Mouse (Mus musculus) liver, embryonic 12.5 days (tissue): ENCODE measurements around the gene Agbl4. TPM values are rescaled to one million over a fixed set of nuclear protein-coding genes. Genes with fewer than 3 reads are reported as not detected.

Experiments used
- ATAC-seq: fragments of 200-750 bp; cut with Nextera tagmentation; 2 replicates; pipeline ENCODE4 v1.8.0; 2017; ENCODE audit warnings: moderate number of reproducible peaks, mild to moderate bottlenecking, moderate library complexity
- H3K27ac ChIP-seq: fragments of 300-500 bp; sonication (generic); 2 replicates; pipeline ENCODE4 v1.5.1; 2016; ENCODE audit warnings: mild to moderate bottlenecking
- H3K27me3 ChIP-seq: fragments of 300-500 bp; sonication (generic); replicated peaks from 2 replicates; pipeline ENCODE4 v1.6.1; 2016; ENCODE audit warnings: mild to moderate bottlenecking, moderate library complexity
- H3K36me3 ChIP-seq: fragments of 300-500 bp; sonication (generic); 2 replicates; pipeline ENCODE4 v1.6.1; 2016; ENCODE audit warnings: mild to moderate bottlenecking, moderate library complexity
- H3K4me1 ChIP-seq: fragments of 300-500 bp; sonication (generic); 2 replicates; pipeline ENCODE4 v1.6.1; 2016
- H3K4me2 ChIP-seq: fragments of 300-500 bp; sonication (generic); 2 replicates; pipeline ENCODE4 v1.6.1; 2016; ENCODE audit warnings: mild to moderate bottlenecking, moderate library complexity
- H3K4me3 ChIP-seq: fragments of 300-500 bp; sonication (generic); 2 replicates; pipeline ENCODE4 v1.5.1; 2016; ENCODE audit warnings: mild to moderate bottlenecking, moderate library complexity
- H3K9ac ChIP-seq: fragments of 300-500 bp; sonication (generic); 2 replicates; pipeline ENCODE4 v1.6.1; 2016; ENCODE audit warnings: mild to moderate bottlenecking, moderate library complexity
- H3K9me3 ChIP-seq: fragments of 300-500 bp; sonication (generic); replicated peaks from 2 replicates; pipeline ENCODE4 v1.6.1; 2016; ENCODE audit warnings: mild to moderate bottlenecking, moderate library complexity
- WGBS: fragments of 180-500 bp; shearing (Covaris S2); methylation state at CpG from one replicate; pipeline ENCODE4 v1.1.7; 2016; ENCODE audit not compliant: insufficient replicate concordance; 5-methylcytosine and 5-hydroxymethylcytosine counted together
- polyA plus RNA-seq: library from polyadenylated mRNA; unstranded; fragments of >200 nt; fragmentation: Nextera tagmentation; extraction: Ambion mirVana; gene quantifications from 2 replicates; pipeline ENCODE4 v1.2.1, GENCODE M21; 2016

Agbl4 gene
- polyA plus RNA-seq, 1 experiment from 2014 or later, result not detected

DNA sequence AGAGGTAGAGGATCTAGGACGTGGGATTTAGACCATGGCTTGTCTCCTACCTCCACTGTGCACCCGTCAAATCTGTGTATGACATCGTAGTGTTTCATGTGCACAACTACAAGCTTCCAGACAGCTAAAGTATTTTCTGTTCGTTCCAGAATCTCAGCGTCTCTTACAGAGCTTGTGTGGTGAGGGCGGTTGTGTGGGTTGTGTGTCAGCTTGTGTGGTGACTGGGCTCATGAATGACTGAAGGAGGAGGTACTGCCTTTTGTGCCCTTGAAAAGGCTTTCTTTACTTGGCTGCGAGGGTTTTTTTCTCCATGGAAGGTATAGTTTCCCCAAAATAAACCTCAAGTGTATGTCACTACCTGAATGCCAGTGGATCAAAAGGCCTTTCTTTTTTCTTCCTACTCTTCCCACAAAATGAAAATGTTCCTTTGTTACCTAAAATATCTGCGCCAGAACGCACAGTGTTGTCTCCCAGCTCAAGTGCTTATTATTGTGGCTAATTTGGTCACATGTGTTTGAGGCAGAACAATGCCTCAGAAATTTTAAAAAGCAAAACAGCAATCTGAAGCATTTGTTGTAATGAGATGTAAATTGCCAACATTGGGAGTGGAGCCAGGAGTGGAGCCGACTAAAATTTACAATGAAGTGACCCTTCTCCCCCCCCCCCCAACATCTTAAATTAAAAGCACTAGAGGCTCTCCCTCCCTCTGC is 1046.6 kb downstream of the Agbl4 start:
- no peak overlapping the region for H3K4me2 ChIP-seq
- H3K9ac ChIP-seq, result no peak overlapping the region
- H3K4me1 ChIP-seq, result peaks cover 17% of the 10 kb centered on the region; the same call in 1 of the 2 replicates
- no peak overlapping the region for H3K27ac ChIP-seq
- no peaks in the 10 kb centered on the region for H3K27me3 ChIP-seq
- H3K4me3 ChIP-seq, result no peak overlapping the region
- ATAC-seq, result no peak
- 68% methylated on average over 10 of the region's 10 CpGs for WGBS
- H3K9me3 ChIP-seq, result peaks cover 4% of the 10 kb centered on the region; the same call in 1 of the 2 replicates
- no peaks in the 10 kb centered on the region for H3K36me3 ChIP-seq

GRCm38 (mm10) chr4:111444616-111445160 is 1047.2 kb downstream of the Agbl4 start:
- Histone ChIP-seq H3K4me3 (no peak overlapping the region), H3K9me3 (no peaks in the 10 kb centered on the region), H3K27ac (no peak overlapping the region), H3K36me3 (no peaks in the 10 kb centered on the region), H3K4me1 (peaks cover 17% of the 10 kb centered on the region; the same call in 1 of the 2 replicates), H3K4me2 (no peak overlapping the region), H3K9ac (no peak overlapping the region), H3K27me3 (no peaks in the 10 kb centered on the region)
- 50% methylated on average over 1 of the region's 1 CpGs for WGBS
- ATAC-seq, result no peak

DNA sequence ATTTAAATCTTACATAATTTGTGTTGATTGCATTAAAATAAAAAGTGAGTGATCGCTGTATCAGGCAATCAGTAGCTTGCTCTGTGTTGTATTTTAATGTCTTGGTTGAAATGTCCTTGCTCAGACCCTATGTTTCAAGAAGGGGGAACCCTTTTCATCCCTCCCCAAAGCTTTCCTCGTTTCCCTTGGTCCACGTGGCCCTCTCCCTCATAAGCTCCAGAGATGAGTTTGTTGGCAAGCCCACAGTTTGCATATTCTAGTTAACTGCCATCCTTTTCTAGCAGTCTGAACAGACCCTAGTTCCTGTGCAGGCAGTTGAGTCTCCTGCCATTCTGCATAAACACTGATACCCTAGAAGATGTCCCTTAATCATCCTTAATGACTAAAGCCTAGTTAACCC is 1050.5 kb downstream of the Agbl4 start:
- H3K9ac ChIP-seq, result no peak overlapping the region
- no peaks in the 10 kb centered on the region for H3K27me3 ChIP-seq
- no peaks in the 10 kb centered on the region for H3K36me3 ChIP-seq
- ATAC-seq, result no peak
- H3K9me3 ChIP-seq, result no peaks in the 10 kb centered on the region
- H3K4me1 ChIP-seq, result no peaks in the 10 kb centered on the region
- 48% methylated on average over 3 of the region's 3 CpGs for WGBS
- no peak overlapping the region for H3K4me3 ChIP-seq
- no peak overlapping the region for H3K4me2 ChIP-seq
- no peak overlapping the region for H3K27ac ChIP-seq

- H3K27ac ChIP-seq, result no peak overlapping the region
- no peaks in the 10 kb centered on the region for H3K36me3 ChIP-seq
- no peaks in the 10 kb centered on the region for H3K9me3 ChIP-seq
- no peaks in the 10 kb centered on the region for H3K4me1 ChIP-seq
- no peaks in the 10 kb centered on the region for H3K27me3 ChIP-seq
- no peak for ATAC-seq
- H3K9ac ChIP-seq, result no peak overlapping the region
- 81% methylated on average over 4 of the region's 4 CpGs for WGBS
- no peak overlapping the region for H3K4me2 ChIP-seq
- no peak overlapping the region for H3K4me3 ChIP-seq
These were observed 1051.1 kb downstream of the Agbl4 start for GRCm38 (mm10) chr4:111448586-111448985.

DNA sequence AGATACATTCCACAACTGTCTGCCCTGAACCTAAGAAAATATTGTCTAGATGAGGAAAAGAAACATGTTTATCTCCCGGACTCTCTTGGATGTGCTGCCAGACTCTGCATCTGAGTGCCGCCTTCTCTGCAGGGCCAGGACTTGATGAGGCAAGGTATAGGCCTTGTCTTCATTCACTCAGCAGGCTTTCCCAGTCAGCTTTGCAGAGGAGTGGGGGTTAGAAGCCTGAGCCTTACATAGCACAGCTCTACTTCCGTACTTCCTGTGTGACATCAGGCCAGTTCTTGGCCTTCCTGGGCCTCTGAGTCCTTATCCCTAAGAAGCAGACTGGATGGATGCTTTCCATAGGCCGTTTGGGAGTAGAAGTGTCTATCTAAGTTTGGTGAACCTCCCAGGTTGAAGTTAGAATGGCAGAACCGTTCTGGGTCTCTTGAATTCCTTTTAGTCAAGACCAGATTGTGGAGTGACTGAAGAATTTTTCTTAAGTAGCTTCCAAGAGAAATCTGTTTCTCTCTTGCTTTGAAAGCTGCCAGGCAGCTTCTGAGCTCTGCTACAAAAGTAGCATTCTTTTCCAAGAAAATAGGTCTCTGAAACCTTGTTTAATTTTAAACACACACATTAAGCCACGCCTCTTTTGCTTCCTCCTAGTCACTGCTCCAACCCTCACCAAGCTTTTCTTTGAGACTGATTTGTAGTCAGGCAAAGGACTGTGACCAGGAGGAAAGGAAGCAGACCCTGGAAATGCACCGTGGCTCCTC is 1052.2 kb downstream of the Agbl4 start:
- no peak overlapping the region for H3K27ac ChIP-seq
- WGBS, result 43% methylated on average over 7 of the region's 7 CpGs
- no peak for ATAC-seq

DNA sequence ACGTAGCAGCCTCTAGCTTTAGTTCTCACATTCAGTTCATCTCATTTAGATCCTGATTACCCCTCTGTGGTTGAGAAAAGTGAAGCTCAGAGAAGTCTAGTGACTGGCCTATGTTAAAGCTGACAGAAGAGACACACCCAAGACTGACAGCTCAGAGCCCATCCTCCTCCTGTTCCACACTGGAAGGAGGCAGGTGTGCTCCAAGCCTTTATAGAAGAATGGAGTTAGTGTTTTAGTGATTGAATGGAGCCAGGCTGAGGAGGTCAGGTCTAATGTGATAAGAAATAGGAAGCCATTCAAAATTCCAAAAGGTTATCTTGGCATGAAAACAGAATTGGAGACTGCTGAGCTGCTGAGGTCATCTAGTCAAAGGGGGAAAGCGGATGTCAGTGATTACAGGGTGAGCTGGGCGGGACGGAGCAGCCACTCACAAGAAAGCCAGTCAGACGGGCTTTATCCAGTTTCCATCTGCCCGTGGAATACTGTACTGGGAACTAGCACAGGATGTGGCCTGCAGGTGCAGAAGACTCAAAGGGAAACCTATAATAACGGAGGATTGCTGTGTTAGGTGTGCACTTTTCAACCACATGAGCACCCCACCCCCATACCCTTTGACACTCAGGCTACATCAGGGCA is 1053.9 kb downstream of the Agbl4 start:
- Histone ChIP-seq H3K9me3 (no peaks in the 10 kb centered on the region), H3K4me2 (no peak overlapping the region), H3K4me3 (no peak overlapping the region), H3K27ac (no peak overlapping the region), H3K36me3 (no peaks in the 10 kb centered on the region; the same call in 1 of the 2 replicates), H3K4me1 (no peaks in the 10 kb centered on the region), H3K9ac (no peak overlapping the region), H3K27me3 (no peaks in the 10 kb centered on the region)
- ATAC-seq, result no peak
- WGBS, result 62% methylated on average over 7 of the region's 7 CpGs

More for the DNA sequence above, 1052.2 kb downstream of the Agbl4 start:
- Histone ChIP-seq H3K4me2 (no peak overlapping the region), H3K4me1 (no peaks in the 10 kb centered on the region), H3K9ac (no peak overlapping the region), H3K9me3 (no peaks in the 10 kb centered on the region), H3K4me3 (no peak overlapping the region), H3K36me3 (no peaks in the 10 kb centered on the region), H3K27me3 (no peaks in the 10 kb centered on the region)

- H3K4me1 ChIP-seq, result no peaks in the 10 kb centered on the region
- WGBS, result 57% methylated on average over 5 of the region's 5 CpGs
- H3K36me3 ChIP-seq, result no peaks in the 10 kb centered on the region; the same call in 1 of the 2 replicates
- no peak overlapping the region for H3K4me3 ChIP-seq
- no peak for ATAC-seq
- H3K4me2 ChIP-seq, result no peak overlapping the region
- no peak overlapping the region for H3K27ac ChIP-seq
- H3K27me3 ChIP-seq, result no peaks in the 10 kb centered on the region
- no peak overlapping the region for H3K9ac ChIP-seq
- no peaks in the 10 kb centered on the region for H3K9me3 ChIP-seq
These were observed 1054.7 kb downstream of the Agbl4 start for GRCm38 (mm10) chr4:111452192-111452591.

- 59% methylated on average over 3 of the region's 3 CpGs for WGBS
- Histone ChIP-seq H3K4me1 (no peaks in the 10 kb centered on the region), H3K4me2 (no peak overlapping the region), H3K27me3 (no peaks in the 10 kb centered on the region), H3K36me3 (no peaks in the 10 kb centered on the region; the same call in 1 of the 2 replicates), H3K27ac (no peak overlapping the region), H3K4me3 (no peak overlapping the region), H3K9ac (no peak overlapping the region), H3K9me3 (no peaks in the 10 kb centered on the region)
- no peak for ATAC-seq
These were observed 1055.8 kb downstream of the Agbl4 start for GRCm38 (mm10) chr4:111453275-111453674.

DNA sequence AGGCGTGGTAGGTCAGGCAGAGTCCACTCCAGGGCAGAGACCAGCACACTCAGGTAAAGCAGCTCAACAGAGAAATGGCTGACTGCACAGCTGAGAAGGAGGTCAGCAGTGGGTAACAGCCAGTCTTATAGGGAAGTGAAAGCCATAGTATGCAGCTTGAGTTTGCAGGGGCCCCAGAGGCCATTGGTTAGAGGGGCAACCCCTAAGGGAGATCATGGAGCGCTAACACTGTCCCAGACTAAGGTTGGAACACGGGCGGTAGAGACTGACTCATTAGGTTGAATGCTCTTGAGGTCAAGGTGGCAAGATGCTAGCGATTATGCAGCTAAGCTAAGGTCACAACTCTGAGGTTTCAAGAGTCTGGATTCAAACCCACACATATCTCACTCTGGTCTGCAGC is 1058.2 kb downstream of the Agbl4 start:
- no peaks in the 10 kb centered on the region for H3K27me3 ChIP-seq

DNA sequence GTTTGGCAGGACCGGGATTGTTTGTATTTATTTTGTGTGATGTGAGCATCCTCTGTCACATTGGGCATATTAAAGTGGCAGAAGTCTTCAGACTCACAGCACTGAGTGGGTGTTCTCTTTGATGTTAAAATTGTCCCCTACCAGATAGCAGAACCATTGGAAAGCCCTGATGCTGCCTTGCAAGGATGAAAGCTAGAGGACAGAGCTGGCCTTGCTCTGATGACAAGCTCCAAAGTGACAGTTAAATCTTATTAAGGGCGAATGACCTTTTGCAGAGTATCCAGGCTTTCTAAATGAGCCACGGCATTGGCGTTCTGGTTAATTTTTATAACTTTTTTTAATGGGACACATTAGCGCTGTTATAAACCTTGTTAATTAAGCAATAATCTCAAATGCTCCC is 1060.1 kb downstream of the Agbl4 start:
- no peak overlapping the region for H3K4me3 ChIP-seq
- no peak for ATAC-seq
- WGBS, result 75% methylated on average over 5 of the region's 5 CpGs

More for the DNA sequence above, 1058.2 kb downstream of the Agbl4 start:
- no peak overlapping the region for H3K9ac ChIP-seq
- ATAC-seq, result no peak
- WGBS, result 68% methylated on average over 5 of the region's 5 CpGs
- no peak overlapping the region for H3K4me2 ChIP-seq
- no peaks in the 10 kb centered on the region for H3K9me3 ChIP-seq
- H3K4me3 ChIP-seq, result no peak overlapping the region
- no peak overlapping the region for H3K27ac ChIP-seq
- H3K36me3 ChIP-seq, result no peaks in the 10 kb centered on the region; the same call in 1 of the 2 replicates
- no peaks in the 10 kb centered on the region for H3K4me1 ChIP-seq

DNA sequence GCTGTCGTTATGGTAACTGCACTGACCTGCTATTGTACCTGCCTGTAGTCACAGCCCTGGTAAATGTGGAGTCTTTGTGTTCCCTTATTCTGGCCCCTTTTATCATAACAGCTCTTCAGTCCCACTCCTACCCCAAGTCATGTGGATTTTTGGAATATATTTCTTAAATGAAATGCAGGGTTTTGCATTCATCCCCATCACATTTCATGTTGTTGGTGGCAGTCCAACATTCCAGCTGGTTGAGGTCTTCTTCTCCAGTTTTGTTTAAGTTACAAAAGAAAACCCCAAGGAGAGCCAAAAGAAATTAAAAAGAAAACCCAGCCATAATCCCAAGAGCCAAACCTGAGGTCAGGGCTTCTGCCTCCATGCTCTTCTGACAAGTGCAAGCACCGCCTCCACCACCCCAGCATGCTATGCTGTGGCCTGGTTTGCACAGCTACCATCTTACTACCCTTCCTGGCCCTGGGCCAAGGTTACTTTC is 1069.9 kb downstream of the Agbl4 start:
- H3K9ac ChIP-seq, result no peak overlapping the region
- H3K36me3 ChIP-seq, result no peaks in the 10 kb centered on the region
- H3K27ac ChIP-seq, result no peak overlapping the region
- H3K27me3 ChIP-seq, result no peaks in the 10 kb centered on the region
- H3K4me3 ChIP-seq, result no peak overlapping the region
- no peaks in the 10 kb centered on the region for H3K4me1 ChIP-seq
- no peak for ATAC-seq
- no peaks in the 10 kb centered on the region for H3K9me3 ChIP-seq
- 56% methylated on average over 2 of the region's 2 CpGs for WGBS
- no peak overlapping the region for H3K4me2 ChIP-seq

More for the DNA sequence above, 1060.1 kb downstream of the Agbl4 start:
- Histone ChIP-seq H3K9me3 (no peaks in the 10 kb centered on the region), H3K27me3 (no peaks in the 10 kb centered on the region), H3K9ac (no peak overlapping the region), H3K4me1 (no peaks in the 10 kb centered on the region), H3K36me3 (no peaks in the 10 kb centered on the region; the same call in 1 of the 2 replicates), H3K27ac (no peak overlapping the region), H3K4me2 (no peak overlapping the region)
